Mouse (Mus musculus) spleen, postnatal 14 days (tissue): ENCODE measurements around the gene Borcs6.

Experiments
- DNase-seq, 2 experiments: peaks; one replicate each; pipeline ENCODE4 v3.0.0; 2021 to 2022; ENCODE audit warnings: low spot score in 2 of 2

Gene Borcs6

DNA sequence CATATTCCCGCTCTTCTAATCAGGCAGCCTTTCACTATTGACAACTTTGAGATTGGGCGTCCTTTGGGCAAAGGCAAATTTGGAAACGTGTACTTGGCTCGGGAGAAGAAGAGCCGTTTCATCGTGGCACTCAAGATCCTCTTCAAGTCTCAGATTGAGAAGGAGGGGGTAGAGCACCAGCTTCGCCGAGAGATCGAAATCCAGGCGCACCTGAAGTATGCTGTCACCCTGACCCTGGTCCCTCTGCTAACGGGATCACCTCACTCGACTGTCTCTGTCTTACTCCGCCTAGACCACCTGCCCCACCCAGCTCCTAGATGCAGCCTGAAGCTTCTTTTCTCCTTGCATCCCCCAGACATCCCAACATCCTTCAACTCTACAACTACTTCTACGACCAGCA is 11.4 kb upstream of the Borcs6 start:
- no peak for DNase-seq

DNA sequence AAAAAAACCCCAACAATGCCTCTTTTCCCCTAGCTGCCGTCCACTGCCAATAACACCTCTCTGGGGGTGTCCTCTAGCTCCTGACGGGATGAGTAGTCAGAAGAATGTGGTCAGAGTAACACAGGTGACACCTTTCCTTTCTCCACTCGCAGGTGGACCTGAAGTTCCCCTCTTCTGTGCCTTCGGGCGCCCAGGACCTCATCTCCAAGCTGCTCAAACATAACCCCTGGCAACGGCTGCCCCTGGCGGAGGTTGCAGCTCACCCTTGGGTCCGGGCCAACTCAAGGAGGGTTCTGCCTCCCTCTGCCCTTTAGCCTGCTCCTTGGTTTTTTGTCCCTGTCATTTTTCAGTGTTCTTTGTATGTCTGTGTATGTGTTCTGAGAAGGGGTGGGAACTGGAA is 8.8 kb upstream of the Borcs6 start:
- no peak for DNase-seq

DNA sequence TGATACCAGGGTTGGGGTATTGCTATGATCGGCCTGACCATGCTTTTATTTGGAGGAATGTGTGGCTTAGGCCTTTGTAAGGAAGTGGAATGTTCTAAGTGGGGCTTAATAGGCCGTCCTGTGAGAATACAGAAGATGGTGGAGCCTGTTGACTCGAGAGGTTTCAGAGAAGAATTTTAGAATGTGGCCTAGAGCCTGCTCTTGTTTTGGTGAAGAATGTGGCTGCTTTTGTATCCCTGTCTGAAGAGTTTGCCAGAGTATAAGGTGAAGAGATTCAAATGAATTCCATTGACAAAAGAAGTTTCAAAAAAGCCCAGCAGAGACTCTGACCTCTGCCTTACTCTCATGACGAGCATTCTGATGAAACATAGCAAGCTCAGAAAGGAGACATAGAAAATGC is 7.7 kb upstream of the Borcs6 start:
- DNase-seq: no peak

DNA sequence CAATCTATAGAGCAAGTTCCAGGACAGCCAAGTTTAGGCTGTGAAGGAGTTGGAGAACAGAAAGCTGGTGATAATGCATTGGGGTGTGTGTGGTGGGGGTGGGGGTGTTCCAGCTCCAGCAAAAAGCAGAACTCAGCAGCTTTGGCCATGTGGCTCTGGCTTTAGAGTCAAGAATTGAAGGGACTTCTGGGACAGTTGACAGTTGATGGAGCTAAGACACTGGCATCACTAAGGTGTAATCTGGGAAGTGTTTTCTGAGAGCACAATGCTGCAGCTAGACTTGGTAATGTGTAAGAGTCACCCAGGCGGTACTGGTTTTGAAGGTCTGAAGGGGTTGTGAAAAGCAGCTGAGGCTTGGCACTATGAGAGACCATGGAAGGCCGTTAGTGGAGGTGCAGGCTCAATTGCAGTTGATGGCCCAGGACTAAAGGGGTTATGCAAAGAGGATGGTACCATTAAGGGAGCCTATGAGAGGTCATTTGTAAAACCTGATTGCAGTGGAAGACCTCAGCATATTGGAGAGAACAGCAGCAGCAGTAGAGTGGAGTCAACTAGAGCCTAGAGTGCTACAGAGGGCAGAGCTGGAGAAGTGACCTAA is 6.6 kb upstream of the Borcs6 start:
- DNase-seq: no peak

DNA sequence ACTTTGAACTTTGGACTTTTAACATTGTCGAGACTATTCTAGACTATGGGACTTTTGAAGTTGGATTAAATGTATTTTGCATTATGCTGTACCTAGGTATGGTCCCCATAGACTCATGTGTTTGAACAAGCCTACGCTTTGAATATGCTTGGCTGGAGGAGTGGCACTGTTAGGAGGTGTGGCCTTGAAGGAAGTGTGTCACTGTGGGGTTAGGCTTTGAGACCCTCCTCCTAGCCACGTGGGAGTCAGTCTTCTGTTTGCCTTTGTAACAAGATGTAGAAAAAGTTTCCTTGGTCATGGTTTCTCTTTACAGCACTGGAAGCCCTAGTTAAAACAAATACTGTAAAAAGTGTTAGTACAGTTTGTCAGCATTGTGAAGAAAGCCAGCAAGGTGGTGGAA is 5.7 kb upstream of the Borcs6 start:
- DNase-seq: no peak

DNA sequence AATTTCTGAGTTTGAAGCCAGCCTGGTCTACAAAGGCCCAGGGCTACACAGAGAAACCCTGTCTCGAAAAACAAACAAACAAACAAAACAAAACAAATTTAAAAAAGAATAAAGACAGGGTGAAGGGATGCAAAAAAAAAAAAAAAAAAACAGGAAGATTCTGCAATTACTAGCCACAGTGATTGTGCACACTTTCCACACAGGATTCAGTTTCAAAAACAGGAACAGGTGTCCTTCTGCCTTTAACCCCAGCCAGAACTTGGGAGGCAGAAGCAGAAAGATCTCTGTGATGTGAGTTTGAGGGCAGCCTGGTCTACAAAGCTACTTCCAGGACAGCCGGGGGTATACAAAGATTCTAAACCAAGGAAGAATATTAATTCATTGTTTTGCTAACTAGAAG is 1.3 kb upstream of the Borcs6 start:
- DNase-seq: no peak

DNA sequence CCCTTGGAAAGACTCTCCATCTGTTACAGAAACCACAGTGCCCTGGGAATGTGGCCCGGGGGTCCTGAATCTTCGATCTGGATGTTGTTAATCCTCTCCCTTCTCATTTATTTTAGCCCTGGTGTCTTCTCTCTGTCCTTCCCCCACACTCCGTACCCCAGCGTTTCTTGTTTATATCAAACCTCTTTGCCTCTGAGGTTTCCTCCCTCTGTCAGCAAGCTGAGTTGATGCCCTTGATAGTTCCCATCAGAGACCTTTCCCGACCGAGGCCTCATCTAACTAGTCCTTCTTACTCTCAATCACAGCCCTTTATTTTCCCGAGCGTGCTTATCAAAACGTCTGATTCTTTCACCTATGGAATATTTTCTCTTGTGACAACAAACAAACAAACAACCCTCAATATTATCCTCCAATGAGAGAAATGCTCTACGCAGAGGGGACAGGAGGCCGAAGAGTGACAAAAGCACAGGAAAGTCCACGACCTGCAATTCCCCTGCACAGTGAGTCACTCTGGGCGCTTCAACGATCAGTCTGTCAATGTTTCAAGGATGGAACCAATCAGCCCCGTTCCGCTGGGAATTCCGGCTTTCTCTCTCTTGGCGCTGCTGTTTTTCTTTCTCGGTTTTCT is 674 bp upstream of the Borcs6 start:
- DNase-seq: no peak

DNA sequence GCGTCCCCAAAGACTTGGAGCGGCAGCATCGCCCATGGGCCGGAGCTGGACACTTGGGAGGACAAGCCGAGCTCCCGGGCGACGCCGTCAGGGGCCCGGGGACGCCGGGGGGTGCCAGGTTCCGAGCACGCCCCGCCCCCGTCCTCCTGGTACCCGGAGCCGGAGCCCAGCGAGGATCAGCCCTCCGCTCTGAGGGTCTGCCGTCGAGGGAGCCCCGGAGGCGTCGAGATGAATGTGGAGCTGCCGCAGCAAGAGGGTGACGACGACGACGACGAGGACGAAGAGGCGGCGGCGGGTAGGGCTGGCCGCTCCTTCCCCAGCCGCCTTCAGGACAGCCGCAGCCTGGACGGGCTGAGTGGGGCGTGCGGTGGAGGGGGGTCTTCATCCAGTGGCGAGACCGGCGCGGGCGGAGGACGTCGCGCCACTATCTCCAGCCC is 476 bp downstream of the Borcs6 start:
- peak; percentile 30 to 47 for DNase-seq

DNA sequence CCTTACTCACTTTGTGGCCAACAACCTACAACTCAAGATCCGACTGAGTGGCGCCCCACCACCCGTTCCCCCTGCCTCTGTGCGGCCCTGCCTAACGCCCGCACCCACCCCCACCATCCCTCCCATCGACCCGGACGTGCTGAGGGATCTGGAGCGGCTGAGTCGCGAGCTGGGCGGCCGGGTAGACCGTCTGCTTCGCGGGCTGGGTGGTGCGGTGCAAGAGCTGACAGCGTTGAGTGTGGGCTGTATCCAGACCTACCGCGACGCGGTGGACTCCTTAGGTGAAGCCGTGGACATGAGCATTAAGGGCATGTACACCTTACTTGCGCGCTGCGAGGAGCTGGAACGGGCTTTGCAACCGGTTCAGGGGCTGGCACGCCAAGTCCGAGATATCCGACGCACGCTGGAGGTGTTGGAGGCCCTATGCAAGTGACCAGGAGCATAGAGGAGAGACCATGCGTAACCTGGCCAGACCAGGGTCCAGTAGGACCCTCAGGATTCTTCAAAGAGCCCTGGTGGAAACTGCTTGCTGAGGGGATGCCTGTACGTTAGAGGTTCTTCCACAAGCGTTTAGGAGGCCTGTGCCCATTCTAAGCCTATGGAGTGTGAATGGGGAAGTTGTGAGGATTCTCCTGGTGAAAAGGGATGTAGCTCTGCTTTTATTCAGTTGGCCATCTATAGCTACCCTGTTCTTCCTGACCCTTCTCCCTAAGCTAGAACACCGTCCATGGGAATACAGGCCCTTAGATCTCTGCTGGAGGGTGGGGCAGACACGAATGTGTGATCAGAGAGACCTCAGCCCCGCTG is 1.1 kb downstream of the Borcs6 start:
- DNase-seq: no peak

DNA sequence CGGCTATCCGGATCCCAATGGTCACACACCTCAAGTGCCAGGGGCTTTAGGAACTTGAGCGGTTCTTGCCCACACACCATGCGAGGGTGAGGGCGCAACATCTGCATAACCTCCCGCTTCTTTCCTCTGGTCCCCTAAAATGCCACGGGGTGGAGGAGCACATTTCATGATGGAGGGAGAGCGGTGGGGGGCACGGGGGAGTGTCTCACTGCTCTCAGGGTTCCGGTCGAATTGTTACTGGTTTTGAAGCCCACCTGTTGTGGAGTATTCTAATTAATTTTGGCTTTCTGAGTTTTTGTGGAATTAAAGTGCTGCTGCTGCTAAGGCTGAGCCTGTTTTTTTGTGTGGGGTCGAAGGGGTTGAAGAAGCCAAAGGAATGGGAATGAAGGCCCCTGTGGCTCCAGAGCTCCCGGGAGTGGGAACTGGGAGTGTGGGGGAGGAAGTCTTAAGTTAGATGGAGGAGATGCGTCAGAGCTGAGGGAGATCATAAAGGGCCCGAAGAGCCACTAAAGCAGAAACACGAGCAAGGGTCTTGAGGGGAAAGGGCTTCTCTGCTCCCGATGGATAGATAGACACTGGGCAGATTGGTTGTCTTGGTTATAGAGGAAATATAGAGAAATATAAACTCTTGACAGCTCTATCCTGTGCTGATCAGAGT is 1.9 kb downstream of the Borcs6 start:
- no peak for DNase-seq

DNA sequence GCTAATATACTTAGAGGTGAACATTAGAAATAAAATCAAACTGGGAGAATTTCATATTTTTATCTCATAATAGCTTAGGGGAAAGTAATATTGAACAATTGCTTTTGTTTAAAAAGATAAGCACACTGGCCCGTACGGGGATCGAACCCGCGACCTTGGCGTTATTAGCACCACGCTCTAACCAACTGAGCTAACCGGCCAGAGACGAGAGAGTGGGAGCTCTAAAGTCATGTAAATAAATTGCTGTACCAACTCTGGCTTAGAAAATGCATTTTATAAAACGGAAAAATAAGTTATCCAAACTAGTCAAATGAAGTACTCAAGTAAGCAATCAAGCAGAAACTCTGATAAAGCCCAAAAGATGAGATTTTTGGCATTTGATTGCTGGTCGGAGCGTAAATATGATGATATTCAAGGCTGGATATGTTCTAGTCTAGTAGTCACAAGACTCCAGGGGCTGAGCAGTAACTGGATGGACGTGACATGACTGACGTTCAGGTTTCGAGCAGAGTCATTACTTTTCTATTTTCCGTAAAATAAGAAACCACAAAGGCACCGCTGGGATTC is 2.8 kb downstream of the Borcs6 start:
- peak; percentile 61 to 70 for DNase-seq

DNA sequence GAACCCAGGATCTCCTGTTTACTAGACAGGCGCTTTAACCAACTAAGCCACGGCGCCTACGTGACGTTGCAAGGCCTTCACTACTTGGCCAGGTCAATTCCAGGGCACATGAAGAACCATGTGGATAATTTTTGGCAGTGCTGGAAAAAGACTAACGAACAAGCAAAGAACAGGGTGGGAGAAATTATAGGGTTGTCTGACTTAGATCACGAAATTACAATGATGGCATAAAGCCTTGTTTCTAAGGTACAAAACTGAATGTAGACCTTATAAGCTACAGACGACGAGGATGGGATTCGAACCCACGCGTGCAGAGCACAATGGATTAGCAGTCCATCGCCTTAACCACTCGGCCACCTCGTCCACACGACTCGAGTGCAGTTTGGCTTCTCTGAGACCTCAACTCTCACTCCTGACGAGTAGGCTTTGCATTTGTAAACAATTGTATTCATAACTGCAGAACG is 3.3 kb downstream of the Borcs6 start:
- DNase-seq: peak; percentile 94 to 95

DNA sequence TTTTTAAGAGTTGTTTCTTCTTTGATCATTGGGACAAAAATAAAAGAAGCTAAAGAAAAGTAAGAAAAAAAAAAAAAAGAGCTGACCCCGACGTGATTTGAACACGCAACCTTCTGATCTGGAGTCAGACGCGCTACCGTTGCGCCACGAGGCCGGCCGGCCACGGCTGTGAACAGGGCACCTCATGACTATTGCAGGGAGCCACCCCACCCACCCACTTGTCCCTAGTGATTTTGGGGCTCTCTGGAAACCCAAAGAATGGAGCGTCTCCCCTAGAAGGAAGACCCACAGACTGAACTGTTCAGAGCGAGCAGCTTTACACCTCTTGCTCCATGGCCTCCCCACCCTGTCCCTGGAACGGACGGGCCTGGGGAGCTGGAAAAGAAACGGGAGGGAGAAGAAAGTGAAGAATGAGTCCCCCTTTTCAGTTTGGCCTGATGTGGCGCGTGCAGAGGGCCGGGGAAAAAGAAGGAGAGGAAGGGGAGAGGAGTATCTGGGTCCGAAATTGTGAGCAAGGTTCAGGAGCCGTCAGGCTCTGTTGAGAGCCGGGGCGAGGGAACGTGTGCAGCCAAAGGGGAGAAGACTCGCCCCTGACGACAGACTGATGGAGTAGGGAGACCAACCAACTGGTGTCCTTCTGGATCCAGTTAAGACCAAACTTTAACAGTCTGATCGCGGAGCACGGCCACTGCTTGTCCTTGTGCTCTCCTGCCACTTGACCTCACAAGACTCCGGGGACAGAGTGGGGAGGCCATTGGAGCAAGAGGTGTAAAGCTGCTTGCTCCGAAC is 4.1 kb downstream of the Borcs6 start:
- peak; percentile 75 to 83 for DNase-seq

DNA sequence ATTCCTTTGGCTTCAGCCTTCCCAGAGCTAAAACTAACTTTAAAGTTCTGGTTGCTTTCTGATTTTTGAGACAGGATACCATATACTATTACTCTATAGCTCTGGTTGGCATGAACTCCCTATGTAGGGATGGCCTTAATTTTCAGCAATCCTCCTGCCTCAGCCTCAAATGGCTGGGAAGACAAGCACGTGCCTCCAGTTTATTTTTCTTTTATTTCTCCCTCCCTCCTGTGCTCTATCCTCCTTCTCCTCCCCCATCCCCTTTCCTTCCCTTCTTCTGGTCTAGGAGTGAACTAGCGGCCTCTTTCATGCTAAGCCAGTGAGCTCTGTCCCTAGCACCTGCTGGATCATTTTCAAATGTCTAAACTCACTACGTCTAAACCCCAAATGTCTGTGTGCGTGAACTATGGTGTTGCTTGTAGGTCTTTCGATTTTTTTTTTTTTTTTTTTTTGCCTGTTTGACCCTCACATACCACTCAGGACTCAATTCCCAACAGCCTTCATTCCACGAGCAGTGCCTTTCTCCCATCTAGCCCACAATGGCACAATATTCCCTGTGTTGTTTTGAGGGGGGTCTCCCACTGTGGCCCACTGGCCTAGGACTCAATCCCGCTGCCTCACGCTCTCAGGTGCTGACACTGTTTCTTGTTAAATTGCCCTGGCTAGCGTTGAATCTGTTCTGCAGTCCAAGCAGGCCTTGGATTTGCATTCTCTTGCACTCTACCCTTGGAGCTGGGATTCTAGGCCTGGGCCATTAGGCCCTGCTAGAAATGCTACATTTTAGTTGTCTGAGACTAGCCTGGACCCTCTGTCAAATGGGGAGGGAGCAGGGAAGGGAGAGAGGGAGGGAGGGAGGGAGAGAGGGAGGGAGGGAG is 5.0 kb downstream of the Borcs6 start:
- no peak for DNase-seq

DNA sequence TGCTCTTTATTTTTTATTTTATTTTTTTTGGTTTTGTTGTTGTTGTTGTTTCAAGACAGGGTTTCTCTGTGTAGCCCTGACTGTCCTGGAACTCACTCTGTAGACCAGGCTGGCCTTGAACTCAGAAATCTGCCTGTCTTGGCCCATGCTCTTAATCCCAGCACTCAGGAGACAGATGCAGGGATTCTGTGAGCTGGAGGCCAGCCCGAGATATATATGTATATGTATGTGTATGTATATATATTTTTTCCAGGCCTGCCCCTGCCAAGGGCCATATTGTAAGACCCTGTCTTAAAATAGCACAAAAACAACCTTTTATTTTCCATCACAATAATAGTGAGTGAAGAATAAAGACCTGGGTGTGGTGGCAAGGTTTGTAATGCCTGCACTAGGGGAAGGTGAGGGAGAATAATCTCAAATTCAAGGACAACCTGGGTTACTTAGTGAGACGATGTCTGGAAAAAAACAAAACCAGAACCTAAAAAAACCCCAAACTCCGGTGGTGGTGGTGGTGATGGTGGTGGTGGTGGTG is 5.9 kb downstream of the Borcs6 start:
- DNase-seq: no peak

DNA sequence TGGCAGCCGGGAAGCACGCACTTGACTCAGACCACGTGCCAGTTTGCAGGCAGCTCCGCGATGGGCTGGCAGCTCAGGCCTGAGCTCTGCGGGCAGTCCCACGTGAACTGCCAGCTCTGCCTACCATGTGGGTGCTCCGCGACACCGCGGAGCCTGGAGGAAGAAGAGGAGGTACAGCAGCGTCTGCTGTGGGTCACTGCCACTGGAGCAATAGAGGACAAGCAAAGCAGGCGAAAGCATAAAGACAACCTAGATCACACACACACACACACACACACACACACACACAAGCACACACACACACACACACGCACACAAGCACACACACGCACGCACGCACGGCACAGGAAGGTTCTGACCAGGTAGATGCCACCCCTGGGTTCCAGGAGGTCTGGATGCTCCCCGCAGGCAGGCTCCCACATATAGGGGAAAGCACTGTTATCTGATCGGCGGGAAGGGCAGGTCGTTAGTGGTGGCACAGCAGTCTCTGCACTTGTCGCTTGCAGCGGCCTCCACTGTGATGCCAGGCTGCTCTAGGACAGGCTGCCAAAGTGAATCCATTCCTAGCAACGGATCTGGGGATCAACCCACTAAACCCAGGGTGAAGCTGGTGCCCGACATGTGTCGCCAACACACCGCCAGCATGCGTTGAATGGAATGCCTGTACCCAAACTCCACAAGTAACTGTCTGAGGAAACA is 6.8 kb downstream of the Borcs6 start:
- no peak for DNase-seq

DNA sequence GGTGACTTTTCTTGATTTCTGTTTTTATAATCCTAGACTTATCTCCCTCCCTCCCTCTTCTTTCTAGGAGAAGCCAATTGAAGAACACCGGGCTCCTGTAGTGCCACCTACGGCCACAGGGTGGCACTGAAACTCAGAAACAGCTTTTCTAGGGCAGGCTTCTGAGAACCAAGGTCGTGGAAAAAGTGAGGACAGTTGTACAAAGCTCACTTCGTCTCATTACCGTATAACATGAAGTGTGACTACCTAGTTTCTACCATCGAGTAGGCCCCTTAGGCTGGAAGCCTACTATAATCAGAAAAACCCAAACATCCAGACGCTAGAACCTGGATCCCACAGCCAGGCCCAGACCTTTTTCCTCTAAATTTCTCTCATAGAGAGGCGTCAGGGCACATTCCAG is 7.4 kb downstream of the Borcs6 start:
- DNase-seq: peak; percentile 72 to 83

DNA sequence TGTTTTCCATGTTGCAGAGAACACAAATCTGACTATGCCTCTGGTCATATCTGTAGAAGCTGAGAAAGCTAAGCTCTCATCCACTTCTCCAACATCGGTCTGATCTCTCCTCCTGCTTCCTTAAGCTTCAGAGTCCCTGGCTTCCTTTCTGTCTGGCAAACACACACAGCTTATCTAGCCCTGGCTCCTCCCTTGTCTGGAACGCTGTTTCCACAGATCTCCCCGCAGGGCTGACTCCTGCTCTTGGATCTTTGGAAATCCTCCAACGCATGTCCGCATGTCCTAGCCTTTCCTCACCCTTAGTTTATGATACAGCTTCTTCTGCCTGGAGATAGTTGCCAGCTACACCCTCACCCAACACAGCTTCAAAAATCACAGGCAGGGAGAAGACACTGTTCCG is 8.1 kb downstream of the Borcs6 start:
- DNase-seq: no peak

DNA sequence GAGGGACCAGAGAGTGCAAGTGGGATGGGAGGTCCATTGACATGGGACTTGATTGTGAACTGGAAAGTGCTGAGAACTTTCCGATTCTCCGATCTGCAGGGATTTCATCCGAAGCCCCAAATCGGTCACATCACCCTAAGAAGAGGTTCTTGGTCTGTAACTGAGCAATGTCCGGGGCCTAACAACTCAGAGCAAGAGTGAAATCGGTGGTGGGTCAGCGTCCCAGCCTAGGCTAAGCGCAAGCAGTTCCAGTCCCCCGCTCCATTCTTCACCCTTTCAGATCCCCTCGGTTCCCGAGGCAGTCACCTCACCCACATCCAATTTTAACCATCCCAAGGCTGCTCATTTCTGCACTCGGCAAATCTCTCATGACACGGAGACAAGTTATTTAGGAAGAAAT is 10.6 kb downstream of the Borcs6 start:
- no peak for DNase-seq
